Mouse (Mus musculus) limb, embryonic 15.5 days (tissue): ENCODE measurements around the gene Adgrb2. TPM values are rescaled to one million over a fixed set of nuclear protein-coding genes. Genes with fewer than 3 reads are reported as not detected.

Source experiments
- ATAC-seq: fragments of 200-750 bp; cut with Nextera tagmentation; 2 replicates; pipeline ENCODE4 v1.8.0; 2017; ENCODE audit warnings: low read depth, moderate TSS enrichment; ENCODE audit not compliant: insufficient number of reproducible peaks, low FRiP score, low TSS enrichment
- H3K27ac ChIP-seq: fragments of 300-500 bp; sonication (generic); 2 replicates; pipeline ENCODE4 v1.5.1; 2015; ENCODE audit warnings: moderate library complexity, mild to moderate bottlenecking, inconsistent platforms
- H3K27me3 ChIP-seq: fragments of 300-500 bp; sonication (generic); 2 replicates; pipeline ENCODE4 v1.6.1; 2015; ENCODE audit warnings: inconsistent platforms
- H3K36me3 ChIP-seq: fragments of 300-500 bp; sonication (generic); 2 replicates; pipeline ENCODE4 v1.6.1; 2015; ENCODE audit warnings: inconsistent platforms
- H3K4me1 ChIP-seq: fragments of 300-500 bp; sonication (generic); 2 replicates; pipeline ENCODE4 v1.6.1; 2015; ENCODE audit warnings: inconsistent platforms
- H3K4me2 ChIP-seq: fragments of 300-500 bp; sonication (generic); 2 replicates; pipeline ENCODE4 v1.6.1; 2015; ENCODE audit warnings: mild to moderate bottlenecking, inconsistent platforms
- H3K4me3 ChIP-seq: fragments of 300-500 bp; sonication (generic); 2 replicates; pipeline ENCODE4 v1.5.1; 2015; ENCODE audit warnings: mild to moderate bottlenecking, inconsistent platforms
- H3K9ac ChIP-seq: fragments of 300-500 bp; sonication (generic); 2 replicates; pipeline ENCODE4 v1.6.1; 2015; ENCODE audit warnings: inconsistent platforms
- H3K9me3 ChIP-seq: fragments of 300-500 bp; sonication (generic); 2 replicates; pipeline ENCODE4 v1.6.1; 2016; ENCODE audit warnings: inconsistent platforms
- WGBS: fragments of 180-500 bp; shearing (Covaris S2); methylation state at CpG from one replicate; pipeline ENCODE4 v1.1.7; 2015; 5-methylcytosine and 5-hydroxymethylcytosine counted together
- polyA plus RNA-seq: library from polyadenylated mRNA; unstranded; fragments of >200 nt; fragmentation: Nextera tagmentation; extraction: Ambion mirVana; gene quantifications from 2 replicates; pipeline ENCODE4 v1.2.1, GENCODE M21; 2015

The Adgrb2 gene
- 3.6 and 4.7 TPM in 2 replicates for polyA plus RNA-seq

- under 1% methylated on average over 35 of the region's 77 CpGs for WGBS
- peak within 1 kb of the TSS; percentile 69 for H3K9ac ChIP-seq
- H3K36me3 ChIP-seq = no peaks in the 10 kb centered on the region
- peak; percentile 30; the same call in 1 of the 2 replicates for ATAC-seq
- peak within 1 kb of the TSS; percentile 97 for H3K4me2 ChIP-seq
- H3K9me3 ChIP-seq = no peaks in the 10 kb centered on the region
- H3K4me3 ChIP-seq = peak within 1 kb of the TSS; percentile 71
- H3K4me1 ChIP-seq = peaks cover 67% of the 10 kb centered on the region
- H3K27ac ChIP-seq = peak within 1 kb of the TSS; percentile 68; the same call in 1 of the 2 replicates
- peaks cover 66% of the 10 kb centered on the region for H3K27me3 ChIP-seq
Measured at GRCm38 (mm10) chr4:129984421-129985061, at the start of gene Adgrb2. Gene Adgrb2 (plus strand): TSS chr4:129984870.

GRCm38 (mm10) chr4:129951359-129951821 lies 33.3 kb upstream of the Adgrb2 start:
- H3K27me3 ChIP-seq = peaks cover 6% of the 10 kb centered on the region; the same call in 1 of the 2 replicates
- no peak overlapping the region for H3K9ac ChIP-seq
- H3K9me3 ChIP-seq = no peaks in the 10 kb centered on the region
- WGBS = 55% methylated on average over 6 of the region's 6 CpGs
- no peaks in the 10 kb centered on the region for H3K36me3 ChIP-seq
- H3K4me2 ChIP-seq = no peak overlapping the region
- ATAC-seq = no peak
- H3K4me3 ChIP-seq = no peak overlapping the region
- peaks cover 7% of the 10 kb centered on the region; the same call in 1 of the 2 replicates for H3K4me1 ChIP-seq
- no peak overlapping the region for H3K27ac ChIP-seq

- WGBS = 43% methylated on average over 5 of the region's 5 CpGs
- H3K36me3 ChIP-seq = no peaks in the 10 kb centered on the region
- H3K27me3 ChIP-seq = no peaks in the 10 kb centered on the region; the same call in 1 of the 2 replicates
- H3K4me1 ChIP-seq = peaks cover 7% of the 10 kb centered on the region; the same call in 1 of the 2 replicates
- H3K4me3 ChIP-seq = no peak overlapping the region
- H3K4me2 ChIP-seq = no peak overlapping the region
- no peaks in the 10 kb centered on the region for H3K9me3 ChIP-seq
- H3K27ac ChIP-seq = no peak overlapping the region
- no peak overlapping the region for H3K9ac ChIP-seq
- ATAC-seq = no peak
Measured at GRCm38 (mm10) chr4:129952241-129952810, 32.3 kb upstream of the Adgrb2 start.

- H3K27me3 ChIP-seq = peaks cover 3% of the 10 kb centered on the region; the same call in 1 of the 2 replicates
Measured at GRCm38 (mm10) chr4:129954527-129954926, 30.1 kb upstream of the Adgrb2 start.

GRCm38 (mm10) chr4:129960180-129960944 lies 24.3 kb upstream of the Adgrb2 start:
- peak overlapping the region; percentile 72 for H3K4me2 ChIP-seq
- peaks cover 19% of the 10 kb centered on the region; the same call in 1 of the 2 replicates for H3K27me3 ChIP-seq
- 1% methylated on average over 35 of the region's 37 CpGs for WGBS
- no peak overlapping the region for H3K27ac ChIP-seq
- H3K9me3 ChIP-seq = no peaks in the 10 kb centered on the region
- H3K4me1 ChIP-seq = peaks cover 11% of the 10 kb centered on the region
- no peaks in the 10 kb centered on the region for H3K36me3 ChIP-seq
- no peak overlapping the region for H3K9ac ChIP-seq
- ATAC-seq = no peak; the same call in 1 of the 2 replicates
- peak overlapping the region; percentile 38 for H3K4me3 ChIP-seq

More at GRCm38 (mm10) chr4:129954527-129954926, 30.1 kb upstream of the Adgrb2 start:
- ATAC-seq = no peak
- Histone ChIP-seq H3K9me3 (no peaks in the 10 kb centered on the region), H3K4me3 (no peak overlapping the region), H3K36me3 (no peaks in the 10 kb centered on the region), H3K4me1 (peaks cover 7% of the 10 kb centered on the region), H3K4me2 (no peak overlapping the region), H3K27ac (no peak overlapping the region), H3K9ac (no peak overlapping the region)
- WGBS = 71% methylated on average over 2 of the region's 2 CpGs

GRCm38 (mm10) chr4:129965294-129965693 lies 19.4 kb upstream of the Adgrb2 start:
- ATAC-seq = no peak
- peaks cover 16% of the 10 kb centered on the region for H3K4me1 ChIP-seq
- H3K9me3 ChIP-seq = no peaks in the 10 kb centered on the region
- 75% methylated on average over 11 of the region's 11 CpGs for WGBS
- no peaks in the 10 kb centered on the region for H3K36me3 ChIP-seq
- no peak overlapping the region for H3K27ac ChIP-seq
- peaks cover 16% of the 10 kb centered on the region; the same call in 1 of the 2 replicates for H3K27me3 ChIP-seq
- H3K4me2 ChIP-seq = no peak overlapping the region
- H3K9ac ChIP-seq = no peak overlapping the region
- H3K4me3 ChIP-seq = no peak overlapping the region

- H3K36me3 ChIP-seq = no peaks in the 10 kb centered on the region
- no peak for ATAC-seq
- no peak overlapping the region for H3K4me2 ChIP-seq
- H3K27me3 ChIP-seq = peaks cover 10% of the 10 kb centered on the region; the same call in 1 of the 2 replicates
- 42% methylated on average over 10 of the region's 10 CpGs for WGBS
- no peaks in the 10 kb centered on the region for H3K9me3 ChIP-seq
- H3K9ac ChIP-seq = no peak overlapping the region
- no peak overlapping the region for H3K27ac ChIP-seq
- H3K4me1 ChIP-seq = peaks cover 13% of the 10 kb centered on the region
- no peak overlapping the region for H3K4me3 ChIP-seq
Measured at GRCm38 (mm10) chr4:129966201-129966600, 18.5 kb upstream of the Adgrb2 start.

GRCm38 (mm10) chr4:129967024-129968014 lies 17.4 kb upstream of the Adgrb2 start:
- H3K4me3 ChIP-seq = no peak overlapping the region
- H3K9ac ChIP-seq = no peak overlapping the region
- no peak overlapping the region for H3K4me2 ChIP-seq

GRCm38 (mm10) chr4:129970168-129970567 lies 14.5 kb upstream of the Adgrb2 start:
- peaks cover 31% of the 10 kb centered on the region for H3K27me3 ChIP-seq
- 62% methylated on average over 8 of the region's 8 CpGs for WGBS
- no peak for ATAC-seq

More at GRCm38 (mm10) chr4:129967024-129968014, 17.4 kb upstream of the Adgrb2 start:
- Histone ChIP-seq H3K27ac (no peak overlapping the region), H3K36me3 (no peaks in the 10 kb centered on the region), H3K4me1 (peaks cover 13% of the 10 kb centered on the region), H3K9me3 (no peaks in the 10 kb centered on the region), H3K27me3 (peaks cover 9% of the 10 kb centered on the region; the same call in 1 of the 2 replicates)
- peak; percentile 59; the same call in 1 of the 2 replicates for ATAC-seq
- 49% methylated on average over 13 of the region's 13 CpGs for WGBS

GRCm38 (mm10) chr4:129970861-129971260 lies 13.8 kb upstream of the Adgrb2 start:
- Histone ChIP-seq H3K4me1 (peaks cover 13% of the 10 kb centered on the region), H3K27ac (no peak overlapping the region), H3K9me3 (no peaks in the 10 kb centered on the region), H3K36me3 (no peaks in the 10 kb centered on the region), H3K4me3 (no peak overlapping the region), H3K27me3 (peaks cover 31% of the 10 kb centered on the region), H3K9ac (no peak overlapping the region), H3K4me2 (no peak overlapping the region)
- ATAC-seq = no peak
- 72% methylated on average over 11 of the region's 11 CpGs for WGBS

More at GRCm38 (mm10) chr4:129970168-129970567, 14.5 kb upstream of the Adgrb2 start:
- no peak overlapping the region for H3K9ac ChIP-seq
- no peaks in the 10 kb centered on the region for H3K9me3 ChIP-seq
- no peak overlapping the region for H3K4me3 ChIP-seq
- H3K36me3 ChIP-seq = no peaks in the 10 kb centered on the region
- H3K4me1 ChIP-seq = peaks cover 13% of the 10 kb centered on the region
- no peak overlapping the region for H3K4me2 ChIP-seq
- H3K27ac ChIP-seq = no peak overlapping the region

GRCm38 (mm10) chr4:129971989-129972388 lies 12.7 kb upstream of the Adgrb2 start:
- Histone ChIP-seq H3K27me3 (peaks cover 37% of the 10 kb centered on the region), H3K4me2 (no peak overlapping the region), H3K27ac (no peak overlapping the region), H3K4me3 (no peak overlapping the region), H3K36me3 (no peaks in the 10 kb centered on the region), H3K9me3 (no peaks in the 10 kb centered on the region), H3K4me1 (peaks cover 13% of the 10 kb centered on the region), H3K9ac (no peak overlapping the region)
- ATAC-seq = no peak
- WGBS = 32% methylated on average over 7 of the region's 7 CpGs
